Mouse (Mus musculus): ENCODE data around the gene Zrsr1. TPM values are rescaled to one million over a fixed set of nuclear protein-coding genes. Genes with fewer than 3 reads are reported as not detected.

Zrsr1 gene
- total RNA-seq (2021) = 10 to 100 TPM; 10.2 to 11.6 TPM
- long read RNA-seq, experiment 1, full-length matches to known transcripts = 7 of 7 reads
- long read RNA-seq, experiment 1, partial matches to known transcripts = 0 of 7 reads
- long read RNA-seq, experiment 1, other reads (novel, unspliced or antisense) = 0 of 7 reads
- long read RNA-seq, experiment 2, full-length matches to known transcripts = 13 of 13 reads
- long read RNA-seq, experiment 2, partial matches to known transcripts = 0 of 13 reads
- long read RNA-seq, experiment 2, other reads (novel, unspliced or antisense) = 0 of 13 reads

DNA sequence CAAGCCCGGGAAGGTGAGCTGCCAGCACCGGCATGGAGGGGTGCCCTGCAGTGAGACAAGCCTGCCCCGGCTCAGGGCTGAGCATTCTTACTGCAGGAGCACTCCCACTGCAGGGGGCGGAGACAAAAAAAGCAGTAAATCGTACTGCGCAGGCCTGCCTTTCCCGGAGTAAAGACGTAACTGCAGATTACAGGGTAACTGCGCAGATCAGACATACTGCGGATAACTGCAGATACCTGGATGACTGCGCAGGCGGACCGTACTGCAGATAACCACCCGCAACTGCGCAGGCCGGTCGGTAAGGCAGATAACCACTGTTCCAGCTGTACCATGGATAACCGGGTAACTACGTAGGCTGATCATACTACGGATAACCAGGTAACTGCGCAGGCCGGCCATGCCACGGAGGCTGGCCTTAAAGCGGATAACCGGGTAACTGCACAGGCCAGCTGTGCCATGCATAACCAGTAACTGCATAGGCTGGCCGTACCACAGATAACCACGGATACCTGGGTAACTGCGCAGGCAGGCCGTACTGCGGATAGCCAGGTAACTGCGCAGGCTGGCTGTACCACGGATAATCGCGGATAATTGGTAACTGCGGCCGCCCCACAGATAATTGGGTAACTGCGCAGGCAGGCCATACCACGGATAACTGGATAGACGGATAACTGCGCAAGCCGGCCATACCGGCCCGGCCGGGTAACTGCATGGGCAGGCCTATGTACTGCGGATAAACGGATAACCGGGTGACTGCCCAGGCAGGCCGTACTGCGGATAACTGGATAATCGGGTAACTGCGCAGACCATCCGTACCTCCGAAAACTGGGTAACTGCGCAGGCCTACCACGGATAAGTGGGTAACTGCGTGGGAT is at the start of gene Zrsr1:
TSS of gene Zrsr1 (plus strand) at position 171 of the 875 bp plus-strand sequence.
- DNase-seq = peak; percentile 37 to 52
- intact Hi-C loops (cut with DNase I) = no loop called here

DNA sequence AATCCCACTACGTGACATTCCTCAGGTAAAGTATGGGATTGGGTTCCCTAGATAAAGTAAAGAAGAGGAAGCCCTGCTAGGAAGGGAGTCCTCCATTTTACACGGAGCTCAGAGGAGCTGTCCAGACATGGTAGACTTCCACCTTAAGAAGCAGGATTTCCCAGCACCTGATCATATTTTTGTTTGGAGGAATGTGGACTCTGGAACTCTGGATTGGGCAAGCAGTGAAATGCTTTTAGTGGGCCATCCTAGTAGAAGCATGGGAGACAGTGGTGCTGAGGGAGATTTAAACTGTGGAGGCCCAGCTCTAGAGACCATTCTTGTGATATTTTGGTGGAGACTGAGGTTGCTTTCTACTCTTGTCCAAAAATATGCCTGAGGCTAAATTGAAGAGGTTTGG is 49.3 kb upstream of the Zrsr1 start:
- intact Hi-C loops (cut with DNase I) = no loop called here
- no peak for DNase-seq

DNA sequence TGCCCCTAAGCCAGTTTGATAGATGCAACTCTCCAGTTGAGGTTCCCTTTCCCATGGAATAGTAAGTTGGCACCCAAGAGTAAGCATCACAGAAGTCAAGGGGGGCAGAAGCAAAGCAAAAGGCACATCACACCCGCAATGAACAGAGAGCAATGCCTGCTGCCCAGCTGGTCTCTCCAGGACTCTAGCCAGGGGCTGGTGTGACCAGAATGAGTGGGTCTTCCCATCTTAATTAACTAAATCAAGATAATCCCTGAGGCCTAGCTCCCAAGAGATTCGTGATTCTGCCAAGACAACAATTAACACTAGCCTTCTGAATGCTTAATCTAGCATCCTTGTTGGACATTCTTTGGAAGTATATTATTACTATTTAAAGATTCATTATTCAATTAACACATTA is 48.2 kb upstream of the Zrsr1 start:
- intact Hi-C loops (cut with DNase I) = no loop called here
- DNase-seq = no peak

DNA sequence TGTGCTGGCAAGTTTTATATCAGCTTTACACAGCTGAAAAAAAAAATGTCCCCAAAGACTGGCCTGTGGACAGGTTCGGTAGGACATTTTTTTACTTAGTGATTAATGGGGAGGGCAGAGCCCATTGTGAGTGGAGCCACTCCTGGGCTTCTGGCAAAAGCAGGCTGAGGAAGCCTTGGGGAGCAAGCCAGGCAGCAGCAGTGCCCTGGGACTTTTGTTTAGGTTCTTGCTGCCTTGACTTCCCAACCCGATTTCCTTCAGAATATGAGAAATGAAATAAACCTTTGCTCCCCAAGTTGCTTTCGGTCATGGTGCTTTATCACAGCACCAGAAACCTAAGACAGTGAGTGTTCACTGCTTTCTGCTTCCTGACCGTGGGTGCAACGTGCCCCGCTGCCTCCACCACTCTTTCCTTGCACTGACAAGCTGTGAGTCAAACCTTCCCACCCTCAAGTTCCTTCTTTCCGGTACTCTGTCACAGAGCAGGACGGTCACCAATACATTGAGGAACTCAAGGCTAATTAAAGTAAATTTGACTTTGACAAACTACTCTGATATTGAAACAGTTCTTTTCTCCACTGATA is 43.1 kb upstream of the Zrsr1 start:
- intact Hi-C loops (cut with DNase I) = no loop called here
- no peak for DNase-seq

DNA sequence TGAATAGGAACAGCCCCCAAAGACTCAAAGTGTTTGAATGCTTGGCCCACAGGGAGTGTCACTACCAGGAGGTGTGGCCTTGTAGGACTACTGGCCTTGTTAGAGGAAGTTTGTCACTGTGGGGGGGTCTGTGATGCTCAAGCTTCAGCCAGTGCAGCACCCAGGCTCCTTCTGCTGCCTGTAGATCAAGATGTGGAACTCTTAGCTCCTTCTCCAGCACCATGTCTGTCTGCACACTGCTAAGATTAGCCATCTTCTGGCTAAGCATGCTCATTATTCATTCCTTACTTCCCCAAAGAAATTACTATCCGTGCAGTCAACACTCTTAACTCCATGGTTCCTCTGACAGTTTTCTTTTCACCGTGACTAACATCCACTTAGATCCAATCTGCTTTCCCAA is 41.7 kb upstream of the Zrsr1 start:
- no peak for DNase-seq

DNA sequence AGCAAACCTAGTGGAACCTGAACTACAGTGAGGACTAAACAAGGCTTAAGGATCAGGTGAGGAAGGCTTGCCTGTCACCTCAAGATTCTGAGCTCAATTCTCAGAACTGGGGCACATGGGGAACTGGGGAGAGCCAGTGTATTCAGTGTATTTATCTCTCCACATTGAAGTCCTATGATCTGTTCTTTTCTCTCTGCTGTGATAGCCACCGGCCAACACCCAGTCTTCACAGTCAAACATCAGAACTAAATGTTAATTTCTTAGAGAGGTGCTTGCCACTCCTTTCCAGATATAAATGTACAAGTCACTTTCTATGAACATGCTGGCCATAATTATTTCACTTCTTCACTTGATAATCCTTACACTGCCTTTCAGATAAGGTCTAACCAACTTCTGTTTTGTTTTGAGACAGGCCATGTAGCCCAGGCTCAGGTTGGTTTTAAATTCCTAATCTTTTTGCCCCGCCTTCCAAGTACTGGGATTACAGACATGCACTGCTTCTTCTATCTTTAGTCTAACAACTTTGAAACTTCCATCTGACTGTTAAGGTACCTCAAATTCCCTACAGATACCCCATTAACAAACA is 40.4 kb upstream of the Zrsr1 start:
- DNase-seq = no peak
- intact Hi-C loops (cut with DNase I) = no loop called here

More for the DNA sequence above, 41.7 kb upstream of the Zrsr1 start:
- intact Hi-C loops (cut with DNase I) = no loop called here

DNA sequence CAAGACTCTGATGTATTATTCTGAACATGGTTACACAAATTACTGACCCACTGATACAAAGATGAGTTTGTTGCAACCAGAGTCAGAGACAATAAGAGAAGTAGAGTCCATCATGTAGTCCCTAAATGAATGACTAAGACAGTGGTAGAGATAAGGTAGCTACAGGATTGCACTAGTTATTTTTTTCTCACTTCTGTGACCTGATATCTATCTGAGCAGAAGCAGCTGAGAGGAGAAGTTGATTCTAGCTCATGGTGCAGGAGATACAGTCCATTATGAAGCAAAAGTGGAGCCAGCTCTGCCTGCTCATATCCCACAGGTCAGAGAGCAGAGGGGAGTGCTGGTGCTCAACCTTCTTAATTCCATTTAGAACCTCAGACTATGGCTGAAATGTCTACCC is 39.6 kb upstream of the Zrsr1 start:
- intact Hi-C loops (cut with DNase I) = no loop called here

DNA sequence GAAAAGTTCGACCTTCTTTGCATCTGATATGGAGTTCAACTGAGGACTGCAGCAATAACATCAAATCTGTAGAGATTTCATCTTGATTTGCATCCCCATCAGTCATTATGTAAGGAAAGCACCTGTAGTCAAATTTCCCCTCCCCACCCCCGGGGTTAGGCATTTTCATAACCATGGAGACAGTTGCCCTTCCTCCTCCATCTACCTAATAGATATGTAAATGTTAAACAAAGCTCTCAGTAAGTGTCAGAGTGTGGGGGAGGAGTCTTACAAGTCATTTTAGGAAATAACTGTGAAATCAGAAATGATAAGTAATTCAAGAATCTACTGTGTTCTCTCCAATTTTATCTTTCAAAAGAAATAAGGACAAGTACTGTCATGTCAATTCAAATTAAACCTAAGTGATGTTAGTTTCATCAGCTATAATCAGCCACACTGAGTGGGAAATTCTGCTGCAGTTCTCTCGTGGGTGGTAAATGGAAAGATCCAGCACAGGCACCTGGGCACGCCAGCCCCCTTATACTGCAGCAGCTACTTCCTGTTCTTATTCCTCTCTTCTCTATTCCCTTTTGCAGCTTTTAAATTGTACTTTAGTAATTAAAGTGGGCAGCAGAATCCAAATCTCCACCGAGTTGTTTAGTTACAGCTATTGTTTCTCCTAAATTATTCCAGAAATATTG is 35.2 kb upstream of the Zrsr1 start:
- intact Hi-C loops (cut with DNase I) = loop anchor here (5.0 kb wide), 1 partner anchor 34 kb away; no protein-coding TSS in a partner anchor
- DNase-seq = no peak

More for the DNA sequence above, 39.6 kb upstream of the Zrsr1 start:
- no peak for DNase-seq

DNA sequence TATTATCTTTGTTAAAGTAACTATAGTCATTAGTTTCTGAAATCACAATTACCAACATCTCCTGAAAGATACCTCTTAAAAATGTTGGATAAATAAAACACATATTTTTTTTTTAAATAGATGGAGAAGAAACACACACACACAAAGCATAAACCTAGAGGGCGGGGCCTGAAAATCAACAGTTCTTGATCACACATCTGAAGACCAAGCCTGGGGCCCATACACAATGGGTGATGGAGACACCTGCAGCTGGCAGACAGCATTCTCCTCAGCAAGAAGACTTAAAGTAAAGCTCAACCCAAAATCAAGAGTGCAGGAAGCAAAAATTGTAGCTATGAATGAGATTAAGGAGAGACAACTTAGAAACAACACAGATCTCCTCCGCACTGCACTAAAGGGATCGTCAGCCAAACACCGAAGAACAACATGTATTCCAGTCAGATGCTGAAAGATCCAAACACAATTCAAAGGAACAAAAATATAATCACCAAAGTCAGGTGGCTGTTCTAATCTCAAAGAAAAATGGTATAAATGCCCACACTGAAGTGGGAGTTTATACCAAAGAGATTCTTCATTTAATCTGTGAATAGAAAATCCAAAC is 34.0 kb upstream of the Zrsr1 start:
- no peak for DNase-seq
- intact Hi-C loops (cut with DNase I) = loop anchor here (5.0 kb wide), 1 partner anchor 36 kb away; no protein-coding TSS in a partner anchor

DNA sequence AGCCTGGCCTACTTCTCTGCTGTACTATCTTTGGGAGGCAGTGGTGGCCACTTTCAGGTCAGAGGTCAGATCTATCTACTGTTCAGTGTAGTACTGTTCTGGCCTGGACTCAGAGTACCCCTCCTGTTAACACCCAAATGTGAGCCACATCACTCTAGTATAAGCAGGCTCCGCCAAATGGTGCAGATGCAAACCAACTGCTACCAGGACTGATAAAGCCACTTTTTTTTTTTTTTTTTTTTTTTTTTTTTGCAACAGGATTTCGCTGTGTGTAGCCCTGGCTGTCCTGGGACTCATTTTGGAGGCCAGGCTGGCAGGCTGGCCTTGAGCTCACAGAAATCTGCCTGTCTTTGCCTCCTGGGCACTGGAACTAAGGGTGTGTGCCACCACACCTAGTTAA is 32.8 kb upstream of the Zrsr1 start:
- no peak for DNase-seq

DNA sequence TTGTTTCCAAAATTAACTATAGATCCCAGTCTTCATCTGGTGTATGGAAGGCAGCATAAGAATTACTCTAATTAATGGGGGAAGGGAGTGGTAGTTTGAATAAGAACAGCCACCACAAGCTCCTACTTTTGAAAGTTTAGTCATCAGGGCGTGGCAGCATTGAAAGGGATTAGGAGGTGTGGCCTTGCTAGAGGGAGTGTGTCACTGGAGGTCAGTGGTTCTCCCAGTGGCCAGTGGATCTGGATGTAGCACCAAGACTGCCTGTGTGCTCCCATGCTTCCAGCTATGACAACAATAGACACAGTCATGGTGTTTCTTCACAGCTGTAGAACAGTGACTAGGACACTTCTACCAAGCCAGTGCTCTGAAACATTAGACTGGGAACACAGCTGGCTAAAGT is 22.7 kb upstream of the Zrsr1 start:
- intact Hi-C loops (cut with DNase I) = no loop called here
- DNase-seq = no peak

More for the DNA sequence above, 32.8 kb upstream of the Zrsr1 start:
- intact Hi-C loops (cut with DNase I) = loop anchor here (5.0 kb wide), 1 partner anchor 37 kb away; no protein-coding TSS in a partner anchor

DNA sequence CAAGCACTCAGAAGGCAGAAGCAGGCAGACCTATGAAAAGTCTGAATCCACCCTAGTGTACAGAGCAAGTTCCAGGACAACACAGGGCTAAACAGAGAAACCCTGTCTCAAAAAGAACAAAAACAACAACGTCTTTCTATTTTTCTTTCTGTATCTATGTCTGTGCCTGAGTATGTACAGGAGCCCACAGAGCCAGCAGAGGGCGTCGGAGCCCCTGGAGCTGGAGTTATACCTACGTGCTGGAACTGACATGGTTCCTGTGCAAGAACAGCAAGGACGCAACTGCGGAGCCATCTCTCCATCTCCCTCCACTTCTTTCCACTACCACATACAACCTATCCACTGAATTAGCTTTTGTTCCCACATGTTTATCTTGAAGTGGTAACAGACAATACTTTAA is 21.7 kb upstream of the Zrsr1 start:
- intact Hi-C loops (cut with DNase I) = no loop called here

DNA sequence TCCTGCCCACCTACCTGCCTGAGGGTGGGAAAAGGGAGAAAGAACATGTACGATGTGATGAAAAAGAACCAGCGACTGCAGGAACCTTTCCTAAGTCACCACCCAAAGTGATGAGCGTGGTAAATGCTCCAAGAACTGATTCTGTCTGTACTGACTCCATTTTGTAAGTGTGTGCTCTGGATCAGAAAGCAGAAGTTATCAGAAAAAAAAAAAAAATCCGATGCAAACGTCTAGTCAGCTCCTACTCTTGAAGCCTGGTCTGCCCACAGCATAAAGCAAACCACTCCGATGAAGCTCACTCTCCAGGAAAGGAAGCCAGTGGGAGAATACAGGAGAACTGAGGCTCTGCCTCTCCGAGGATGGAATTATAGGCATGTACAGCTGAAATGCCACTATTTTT is 19.1 kb upstream of the Zrsr1 start:
- no peak for DNase-seq
- intact Hi-C loops (cut with DNase I) = no loop called here

More for the DNA sequence above, 21.7 kb upstream of the Zrsr1 start:
- DNase-seq = no peak

DNA sequence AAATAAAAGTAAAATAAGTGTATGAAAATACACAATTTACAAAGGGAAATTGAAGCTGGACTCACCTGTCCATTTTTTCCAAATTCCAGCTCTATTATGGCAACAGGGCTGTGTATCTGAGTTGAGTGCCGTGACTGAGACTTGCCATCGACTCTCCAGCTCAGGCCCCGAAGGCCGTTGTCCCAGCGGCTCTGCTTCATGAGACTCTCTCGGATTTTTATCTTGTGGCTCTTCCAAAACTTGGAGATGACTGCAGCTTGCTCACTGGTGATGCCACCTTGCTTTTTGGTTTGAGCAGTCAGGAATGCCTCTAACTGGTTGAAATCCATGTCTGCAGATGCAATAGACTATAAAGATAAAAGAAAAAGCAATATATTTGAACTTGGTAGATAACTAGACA is 15.5 kb upstream of the Zrsr1 start:
- intact Hi-C loops (cut with DNase I) = loop anchor here (2.0 to 5.0 kb wide), 4 partner anchors 99 to 326 kb away; no protein-coding TSS in a partner anchor
- DNase-seq = no peak

DNA sequence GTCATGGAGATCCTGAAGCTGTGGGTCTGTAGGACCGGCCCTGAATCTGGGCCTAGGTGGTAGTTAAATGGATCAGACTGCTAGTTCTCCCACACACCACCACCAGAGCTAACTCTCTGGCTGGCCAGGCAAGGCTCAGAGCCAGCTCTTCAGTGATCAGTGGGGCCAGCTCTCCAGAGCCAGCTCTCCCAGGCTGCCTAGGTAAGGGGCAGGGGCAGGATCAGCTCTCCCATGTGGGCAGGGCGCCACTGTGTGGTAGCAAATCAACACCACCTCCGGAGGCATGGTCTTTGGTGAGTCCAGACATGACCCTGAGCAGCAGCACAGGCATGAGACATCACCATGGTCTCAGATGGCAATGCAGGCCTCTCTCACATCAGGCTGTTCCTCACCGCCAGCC is 15.0 kb upstream of the Zrsr1 start:
- DNase-seq = peak; percentile 64 to 74

DNA sequence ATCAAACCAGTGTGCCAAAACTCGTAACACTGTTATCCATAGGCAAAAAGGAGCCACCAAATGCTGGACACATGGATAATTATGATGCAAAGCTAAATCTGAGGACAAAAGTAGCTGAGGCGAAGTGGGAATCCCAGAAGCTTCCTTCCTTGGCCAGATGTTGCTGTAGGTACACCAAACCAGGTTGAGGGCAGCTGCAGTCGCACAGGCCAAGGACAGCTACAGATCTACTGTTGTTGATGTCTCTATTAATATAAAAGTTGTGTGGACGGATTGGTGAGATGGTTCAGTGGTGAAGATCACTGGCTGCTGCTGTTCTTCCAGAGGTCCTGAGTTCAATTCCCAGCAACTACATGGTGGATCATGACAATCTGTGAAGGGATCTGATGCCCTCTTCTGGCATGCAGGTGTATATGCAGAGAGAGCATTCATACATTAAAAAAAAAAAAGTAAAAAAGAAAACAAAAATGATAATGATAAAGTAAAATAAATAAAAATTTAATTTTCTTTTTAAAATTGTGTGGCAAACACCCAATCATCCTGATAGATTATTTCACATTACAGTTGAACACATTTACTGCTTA is 13.9 kb upstream of the Zrsr1 start:
- no peak for DNase-seq
- intact Hi-C loops (cut with DNase I) = loop anchor here (2.0 to 5.0 kb wide), 4 partner anchors 101 to 327 kb away; no protein-coding TSS in a partner anchor

More for the DNA sequence above, 15.0 kb upstream of the Zrsr1 start:
- intact Hi-C loops (cut with DNase I) = loop anchor here (2.0 to 5.0 kb wide), 4 partner anchors 100 to 326 kb away; no protein-coding TSS in a partner anchor

DNA sequence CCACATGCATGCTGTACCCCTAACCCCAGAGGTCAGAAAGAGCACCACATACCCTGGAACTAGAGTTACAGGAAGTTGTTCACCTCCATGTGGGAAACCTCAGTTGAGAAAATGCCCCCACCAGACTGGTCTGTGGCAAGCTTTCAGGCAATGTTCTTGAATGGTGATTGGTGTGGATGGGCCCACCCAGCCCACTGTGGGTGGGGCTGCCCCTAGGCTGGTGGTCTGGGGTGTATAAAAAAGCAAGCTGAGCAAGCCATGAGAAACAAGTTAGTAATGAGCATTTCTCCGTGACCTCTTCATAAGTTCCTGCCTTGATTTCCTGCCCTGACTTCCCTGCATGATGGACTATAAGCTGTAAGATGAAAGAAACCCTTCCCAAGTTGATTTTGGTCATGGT is 9.7 kb upstream of the Zrsr1 start:
- intact Hi-C loops (cut with DNase I) = loop anchor here (10.0 kb wide), 1 partner anchor 737 kb away; no protein-coding TSS in a partner anchor
- DNase-seq = no peak

DNA sequence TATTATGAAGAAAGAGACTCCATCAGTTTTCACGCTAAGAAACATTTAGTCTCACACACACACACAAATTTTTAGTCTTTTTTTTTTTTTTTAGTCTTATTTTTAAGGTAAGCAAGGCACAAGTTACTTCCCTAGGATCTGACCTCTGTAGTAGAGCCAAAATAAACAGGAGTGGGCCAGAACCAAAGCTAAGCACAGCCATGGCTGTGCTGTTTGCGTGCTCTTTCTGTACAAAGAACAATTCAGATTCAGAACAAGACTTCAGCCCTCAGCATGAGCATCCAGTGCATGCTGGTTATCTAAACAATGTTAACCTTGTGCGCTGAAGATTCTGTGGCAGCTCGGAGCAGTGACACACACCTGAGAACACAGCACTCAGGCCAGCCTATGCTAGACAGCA is 7.4 kb upstream of the Zrsr1 start:
- DNase-seq = no peak
- intact Hi-C loops (cut with DNase I) = loop anchor here (10.0 kb wide), 1 partner anchor 740 kb away; no protein-coding TSS in a partner anchor

DNA sequence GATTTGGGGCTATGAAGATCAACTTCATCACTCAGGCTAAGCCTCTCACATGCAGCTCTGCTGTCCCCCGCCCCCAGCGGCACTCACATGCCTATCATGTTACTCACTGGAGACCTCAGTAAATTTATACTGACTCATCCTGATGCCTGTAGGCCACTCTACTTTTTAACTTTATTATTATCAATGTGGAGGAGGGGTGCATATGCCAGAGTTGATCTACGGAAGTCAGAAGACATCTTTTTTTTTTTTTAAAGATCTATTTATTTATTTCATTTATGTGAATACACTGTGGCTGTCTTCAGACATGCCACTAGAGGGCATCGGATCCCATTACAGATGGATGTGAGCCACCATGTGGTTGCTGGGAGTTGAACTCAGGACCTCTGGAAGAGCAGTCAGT is 6.3 kb upstream of the Zrsr1 start:
- intact Hi-C loops (cut with DNase I) = loop anchor here (10.0 kb wide), 1 partner anchor 741 kb away; no protein-coding TSS in a partner anchor

More for the DNA sequence above, 6.3 kb upstream of the Zrsr1 start:
- no peak for DNase-seq
